Mouse (Mus musculus) forebrain, embryonic 11.5 days (tissue): Measurements from ENCODE around the gene Zfp366. TPM values are rescaled to one million over a fixed set of nuclear protein-coding genes. Genes with fewer than 3 reads are reported as not detected.

Source experiments
- ATAC-seq: fragments of 200-750 bp; cut with Nextera tagmentation; replicated peaks from 2 replicates; pipeline ENCODE4 v1.8.0; 2017; ENCODE audit warnings: moderate TSS enrichment; ENCODE audit not compliant: low FRiP score
- DNase-seq: peaks from one replicate; pipeline ENCODE4 v3.0.0-alpha.2; 2017; ENCODE audit warnings: low spot score
- H3K27ac ChIP-seq: fragments of 300-500 bp; sonication (generic); 2 replicates; pipeline ENCODE4 v1.5.1; 2014; ENCODE audit warnings: low read depth, low read length
- H3K27me3 ChIP-seq: fragments of 300-500 bp; sonication (generic); 2 replicates; pipeline ENCODE4 v1.6.1; 2014; ENCODE audit warnings: mild to moderate bottlenecking, low read length, mixed read lengths; ENCODE audit not compliant: control insufficient read depth, insufficient read depth
- H3K36me3 ChIP-seq: fragments of 300-500 bp; sonication (generic); 2 replicates; pipeline ENCODE4 v1.6.1; 2014; ENCODE audit warnings: mild to moderate bottlenecking, low read length, moderate library complexity, mixed read lengths; ENCODE audit not compliant: control insufficient read depth, insufficient read depth
- H3K4me1 ChIP-seq: fragments of 300-500 bp; sonication (generic); replicated peaks from 2 replicates; pipeline ENCODE4 v1.6.1; 2014; ENCODE audit warnings: low read length, mixed read lengths; ENCODE audit not compliant: control insufficient read depth, insufficient read depth
- H3K4me2 ChIP-seq: fragments of 300-500 bp; sonication (generic); 2 replicates; pipeline ENCODE4 v1.6.1; 2014; ENCODE audit warnings: low read depth, mild to moderate bottlenecking, low read length, moderate library complexity, mixed read lengths; ENCODE audit not compliant: severe bottlenecking
- H3K4me3 ChIP-seq: fragments of 300-500 bp; sonication (generic); 2 replicates; pipeline ENCODE4 v1.5.1; 2014; ENCODE audit warnings: low read depth, low read length
- H3K9ac ChIP-seq: fragments of 300-500 bp; sonication (generic); 2 replicates; pipeline ENCODE4 v1.6.1; 2014; ENCODE audit warnings: low read length
- H3K9me3 ChIP-seq: fragments of 300-500 bp; sonication (generic); 2 replicates; pipeline ENCODE4 v1.6.1; 2016; ENCODE audit warnings: low read length, mixed read lengths; ENCODE audit not compliant: control insufficient read depth
- WGBS: fragments of 180-500 bp; shearing (Covaris S2); extraction: QIAGEN DNeasy Blood & Tissue Kit; methylation state at CpG from one replicate; pipeline ENCODE4 v1.1.7; 2014; 5-methylcytosine and 5-hydroxymethylcytosine counted together
- polyA plus RNA-seq: library from polyadenylated mRNA; unstranded; fragments of >200 nt; fragmentation: Nextera tagmentation; extraction: Ambion mirVana; gene quantifications from 2 replicates; pipeline ENCODE4 v1.2.1, GENCODE M21; 2014

Gene Zfp366
- polyA plus RNA-seq, 1 experiment from 2014 or later = 0.72 TPM

- Histone ChIP-seq H3K4me2 (no peak overlapping the region), H3K4me1 (no peaks in the 10 kb centered on the region), H3K27me3 (no peaks in the 10 kb centered on the region), H3K9me3 (no peaks in the 10 kb centered on the region), H3K36me3 (no peaks in the 10 kb centered on the region), H3K9ac (no peak overlapping the region), H3K4me3 (no peak overlapping the region), H3K27ac (no peak overlapping the region)
- no peak for DNase-seq
- no peak for ATAC-seq
- WGBS = 92% methylated on average over 13 of the region's 13 CpGs
Observed at GRCm38 (mm10) chr13:99191063-99191462, 6.4 kb downstream of the Zfp366 start.

- ATAC-seq (no peak), DNase-seq (no peak)
- H3K4me2 ChIP-seq = no peak overlapping the region
- no peaks in the 10 kb centered on the region for H3K36me3 ChIP-seq
- no peaks in the 10 kb centered on the region for H3K9me3 ChIP-seq
- no peaks in the 10 kb centered on the region for H3K4me1 ChIP-seq
- H3K27ac ChIP-seq = no peak overlapping the region
- no peak overlapping the region for H3K4me3 ChIP-seq
- 88% methylated on average over 12 of the region's 12 CpGs for WGBS
- H3K27me3 ChIP-seq = no peaks in the 10 kb centered on the region
- H3K9ac ChIP-seq = no peak overlapping the region
Observed at GRCm38 (mm10) chr13:99196314-99196713, 11.7 kb downstream of the Zfp366 start.

- 83% methylated on average over 4 of the region's 4 CpGs for WGBS
- H3K27ac ChIP-seq = no peak overlapping the region
- H3K4me1 ChIP-seq = no peaks in the 10 kb centered on the region
- H3K9me3 ChIP-seq = no peaks in the 10 kb centered on the region
- ATAC-seq (no peak), DNase-seq (no peak)
- no peaks in the 10 kb centered on the region for H3K27me3 ChIP-seq
- no peaks in the 10 kb centered on the region for H3K36me3 ChIP-seq
- no peak overlapping the region for H3K9ac ChIP-seq
- no peak overlapping the region for H3K4me2 ChIP-seq
- no peak overlapping the region for H3K4me3 ChIP-seq
Observed at GRCm38 (mm10) chr13:99196865-99197264, 12.2 kb downstream of the Zfp366 start.

GRCm38 (mm10) chr13:99201647-99202574 lies 17.3 kb downstream of the Zfp366 start:
- 75% methylated on average over 16 of the region's 16 CpGs for WGBS

GRCm38 (mm10) chr13:99207214-99207613 lies 22.6 kb downstream of the Zfp366 start:
- Histone ChIP-seq H3K27ac (no peak overlapping the region), H3K36me3 (no peaks in the 10 kb centered on the region), H3K9ac (no peak overlapping the region), H3K4me3 (no peak overlapping the region), H3K4me2 (no peak overlapping the region), H3K4me1 (no peaks in the 10 kb centered on the region), H3K27me3 (no peaks in the 10 kb centered on the region), H3K9me3 (no peaks in the 10 kb centered on the region)
- ATAC-seq (no peak), DNase-seq (no peak)
- WGBS = 93% methylated on average over 9 of the region's 9 CpGs

More at GRCm38 (mm10) chr13:99201647-99202574, 17.3 kb downstream of the Zfp366 start:
- H3K27ac ChIP-seq = no peak overlapping the region
- H3K4me1 ChIP-seq = no peaks in the 10 kb centered on the region
- no peak overlapping the region for H3K4me3 ChIP-seq
- H3K4me2 ChIP-seq = no peak overlapping the region
- no peak overlapping the region for H3K9ac ChIP-seq
- H3K27me3 ChIP-seq = no peaks in the 10 kb centered on the region
- no peaks in the 10 kb centered on the region for H3K9me3 ChIP-seq
- H3K36me3 ChIP-seq = no peaks in the 10 kb centered on the region
- ATAC-seq (no peak), DNase-seq (no peak)

GRCm38 (mm10) chr13:99209859-99210258 lies 25.2 kb downstream of the Zfp366 start:
- no peak overlapping the region for H3K4me2 ChIP-seq
- WGBS = 93% methylated on average over 5 of the region's 5 CpGs
- no peaks in the 10 kb centered on the region for H3K27me3 ChIP-seq
- no peak overlapping the region for H3K9ac ChIP-seq
- H3K27ac ChIP-seq = no peak overlapping the region
- DNase-seq (no peak), ATAC-seq (no peak)
- H3K4me3 ChIP-seq = no peak overlapping the region
- no peaks in the 10 kb centered on the region for H3K4me1 ChIP-seq
- H3K9me3 ChIP-seq = no peaks in the 10 kb centered on the region
- no peaks in the 10 kb centered on the region for H3K36me3 ChIP-seq

- Histone ChIP-seq H3K9me3 (no peaks in the 10 kb centered on the region), H3K9ac (no peak overlapping the region), H3K27ac (no peak overlapping the region), H3K4me1 (no peaks in the 10 kb centered on the region), H3K27me3 (no peaks in the 10 kb centered on the region), H3K36me3 (no peaks in the 10 kb centered on the region), H3K4me2 (no peak overlapping the region), H3K4me3 (no peak overlapping the region)
- 86% methylated on average over 5 of the region's 5 CpGs for WGBS
- no peak for DNase-seq
- ATAC-seq = no peak
Observed at GRCm38 (mm10) chr13:99210837-99211236, 26.2 kb downstream of the Zfp366 start.

- DNase-seq = no peak
Observed at GRCm38 (mm10) chr13:99212976-99213375, 28.4 kb downstream of the Zfp366 start.

GRCm38 (mm10) chr13:99216005-99216404 lies 31.4 kb downstream of the Zfp366 start:
- no peak for ATAC-seq
- Histone ChIP-seq H3K36me3 (no peaks in the 10 kb centered on the region), H3K4me3 (no peak overlapping the region), H3K9ac (no peak overlapping the region), H3K9me3 (no peaks in the 10 kb centered on the region), H3K4me1 (no peaks in the 10 kb centered on the region), H3K27ac (no peak overlapping the region), H3K27me3 (no peaks in the 10 kb centered on the region), H3K4me2 (no peak overlapping the region)
- DNase-seq = no peak
- WGBS = 75% methylated on average over 2 of the region's 2 CpGs

More at GRCm38 (mm10) chr13:99212976-99213375, 28.4 kb downstream of the Zfp366 start:
- no peaks in the 10 kb centered on the region for H3K4me1 ChIP-seq
- H3K27me3 ChIP-seq = no peaks in the 10 kb centered on the region
- 87% methylated on average over 5 of the region's 5 CpGs for WGBS
- H3K9me3 ChIP-seq = no peaks in the 10 kb centered on the region
- no peak overlapping the region for H3K4me2 ChIP-seq
- H3K36me3 ChIP-seq = no peaks in the 10 kb centered on the region
- no peak for ATAC-seq
- H3K27ac ChIP-seq = no peak overlapping the region
- H3K9ac ChIP-seq = no peak overlapping the region
- no peak overlapping the region for H3K4me3 ChIP-seq
